8 mouse cellular contexts compared by ENCODE assay signal in genomic region chr10:39506353-39506752, GRCm38 (mm10).
DNase-seq lines count a peak whose midpoint lies in the region; ATAC-seq and TF ChIP-seq lines count a peak whose summit lies in the region.
"Had no signal": no experiment of that assay in that cellular context is flagged by ENCODE, and none has a peak within 500 bp of the region (broad histone marks: within the 10 kb centered on the region; RNA-seq: fewer than 3 reads in every experiment).

No protein-coding gene starts in this region.

- H3K27ac ChIP-seq in kidney, embryonic 14.5 days (ENCODE audit: low read depth, low read length): no peak overlapping the region
- H3K27ac ChIP-seq in midbrain, embryonic 16.5 days (ENCODE audit: low read length): peak overlapping the region; percentile 39; the same call in 1 of the 2 replicates

- peaks cover 14% of the 10 kb centered on the region for H3K4me1 ChIP-seq in kidney, embryonic 14.5 days (ENCODE audit: control insufficient read depth, insufficient read depth, low read length)
- peaks cover 59% of the 10 kb centered on the region for H3K4me1 ChIP-seq in midbrain, embryonic 16.5 days (ENCODE audit: control insufficient read depth, insufficient read depth, low read length)

- H3K4me3 ChIP-seq in kidney, embryonic 14.5 days (ENCODE audit: low read length): no peak overlapping the region
- no peak overlapping the region for H3K4me3 ChIP-seq in midbrain, embryonic 16.5 days (ENCODE audit: low read depth, low read length)

- 35% methylated on average over 12 of the region's 12 CpGs for WGBS in kidney, embryonic 14.5 days
- WGBS in midbrain, embryonic 16.5 days: 52% methylated on average over 12 of the region's 12 CpGs

- no peak for TF ChIP-seq CTCF in Patski (IDR thresholded peaks at IDR 0.05)

- no peaks in the 10 kb centered on the region for H3K9me3 ChIP-seq in kidney, embryonic 14.5 days (ENCODE audit: control insufficient read depth, low read length)
- no peaks in the 10 kb centered on the region for H3K9me3 ChIP-seq in midbrain, embryonic 16.5 days (replicated peaks; ENCODE audit: control insufficient read depth, low read length, poor library complexity, severe bottlenecking)

- intact Hi-C loops in left cerebral cortex, postnatal 25 days (cut with DNase I): no loop called here

- in situ Hi-C loops in Patski (cut with MboI; ENCODE audit: low pct_unique_long_range_greater_than_20kb): no loop called here

- ATAC-seq in kidney, embryonic 14.5 days (ENCODE audit: low FRiP score, low TSS enrichment): peak; percentile 47; the same call in 1 of the 2 replicates
- ATAC-seq in Patski: peak; percentile 76
- ATAC-seq in midbrain, embryonic 16.5 days: no peak

- POLR2A ChIA-PET in Patski (lab: Charles Lee): interaction anchor here (1.1 to 1.2 kb wide), 2 partner anchors 9 to 13 kb away, joined by 3 read pairs; no protein-coding TSS in a partner anchor

- no peak for DNase-seq in kidney, adult 8-10 months
- peak; percentile 24 for DNase-seq in Patski (ENCODE audit: low read depth, low spot score)
- peak; percentile 23 to 43 for DNase-seq in adrenal gland, postnatal 36 days
- no peak for DNase-seq in spleen, postnatal 4 days (ENCODE audit: low spot score in 2 of 2)
- DNase-seq in left cerebral cortex, postnatal 25 days (ENCODE audit: low spot score in 2 of 2): no peak
- DNase-seq: kidney, postnatal 25 days had no signal

- no peak overlapping the region for H3K9ac ChIP-seq in kidney, embryonic 14.5 days (ENCODE audit: low read depth, low read length)
- H3K9ac ChIP-seq in midbrain, embryonic 16.5 days (ENCODE audit: low read depth, low read length): no peak overlapping the region

- no peaks in the 10 kb centered on the region for H3K36me3 ChIP-seq in kidney, embryonic 14.5 days (ENCODE audit: control insufficient read depth, insufficient read depth, low read length)
- no peaks in the 10 kb centered on the region for H3K36me3 ChIP-seq in midbrain, embryonic 16.5 days (ENCODE audit: control insufficient read depth, insufficient read depth, low read length)

- H3K4me2 ChIP-seq in kidney, embryonic 14.5 days (replicated peaks; ENCODE audit: low read depth, low read length): no peak overlapping the region
- no peak overlapping the region for H3K4me2 ChIP-seq in midbrain, embryonic 16.5 days (ENCODE audit: low read length)

- CTCF ChIA-PET in Patski (lab: Charles Lee): interaction anchor here (1.3 kb wide), 1 partner anchor 336 kb away, joined by 3 read pairs; no protein-coding TSS in a partner anchor

- no peaks in the 10 kb centered on the region for H3K27me3 ChIP-seq in kidney, embryonic 14.5 days (ENCODE audit: control insufficient read depth, insufficient read depth, low read length)
- no peaks in the 10 kb centered on the region for H3K27me3 ChIP-seq in Patski
- no peaks in the 10 kb centered on the region for H3K27me3 ChIP-seq in midbrain, embryonic 16.5 days (ENCODE audit: control insufficient read depth, insufficient read depth, low read depth, low read length)

Comparison
In these comparisons a context has a peak if more than half of its experiments do, and no peak if none do; other contexts are left out.
1. DNase-seq: peak in Patski (single experiment) and adrenal gland, postnatal 36 days (2 of 2); none in kidney, adult 8-10 months (0 of 2), spleen, postnatal 4 days (0 of 2) and left cerebral cortex, postnatal 25 days (0 of 2).